Mouse (Mus musculus) forebrain, embryonic 15.5 days (tissue): ENCODE measurements around the gene Notch3. TPM values are rescaled to one million over a fixed set of nuclear protein-coding genes. Genes with fewer than 3 reads are reported as not detected.

ENCODE experiments used
- ATAC-seq: fragments of 200-750 bp; cut with Nextera tagmentation; replicated peaks from 2 replicates; pipeline ENCODE4 v1.8.0; 2017; ENCODE audit warnings: mild to moderate bottlenecking, moderate TSS enrichment, moderate library complexity
- H3K27ac ChIP-seq: fragments of 300-500 bp; sonication (generic); replicated peaks from 2 replicates; pipeline ENCODE4 v1.5.1; 2015; ENCODE audit warnings: mild to moderate bottlenecking, inconsistent platforms
- H3K27me3 ChIP-seq: fragments of 300-500 bp; sonication (generic); 2 replicates; pipeline ENCODE4 v1.6.1; 2015; ENCODE audit warnings: inconsistent platforms
- H3K36me3 ChIP-seq: fragments of 300-500 bp; sonication (generic); 2 replicates; pipeline ENCODE4 v1.6.1; 2015; ENCODE audit warnings: mild to moderate bottlenecking, inconsistent platforms
- H3K4me1 ChIP-seq: fragments of 300-500 bp; sonication (generic); 2 replicates; pipeline ENCODE4 v1.6.1; 2015; ENCODE audit warnings: inconsistent platforms
- H3K4me2 ChIP-seq: fragments of 300-500 bp; sonication (generic); replicated peaks from 2 replicates; pipeline ENCODE4 v1.6.1; 2015; ENCODE audit warnings: mild to moderate bottlenecking, inconsistent platforms
- H3K4me3 ChIP-seq: fragments of 300-500 bp; sonication (generic); 2 replicates; pipeline ENCODE4 v1.5.1; 2015; ENCODE audit warnings: mild to moderate bottlenecking, inconsistent platforms
- H3K9ac ChIP-seq: fragments of 300-500 bp; sonication (generic); replicated peaks from 2 replicates; pipeline ENCODE4 v1.6.1; 2015; ENCODE audit warnings: mild to moderate bottlenecking, inconsistent platforms
- H3K9me3 ChIP-seq: fragments of 300-500 bp; sonication (generic); 2 replicates; pipeline ENCODE4 v1.6.1; 2016; ENCODE audit warnings: inconsistent platforms
- WGBS: fragments of 180-500 bp; shearing (Covaris S2); methylation state at CpG from one replicate; pipeline ENCODE4 v1.1.7; 2015; ENCODE audit warnings: mixed read lengths; 5-methylcytosine and 5-hydroxymethylcytosine counted together
- polyA plus RNA-seq: library from polyadenylated mRNA; unstranded; fragments of >200 nt; fragmentation: Nextera tagmentation; extraction: Ambion mirVana; gene quantifications from 2 replicates; pipeline ENCODE4 v1.2.1, GENCODE M21; 2015

Gene Notch3
- polyA plus RNA-seq, 1 experiment from 2014 or later, result 5.8 TPM

- no peaks in the 10 kb centered on the region for H3K9me3 ChIP-seq
- H3K27me3 ChIP-seq, result no peaks in the 10 kb centered on the region
- ATAC-seq, result peak; percentile 43; the same call in 1 of the 2 replicates
- no peak overlapping the region for H3K9ac ChIP-seq
- WGBS, result 0% methylated on average over 2 of the region's 2 CpGs
- H3K27ac ChIP-seq, result no peak overlapping the region
- no peak overlapping the region for H3K4me2 ChIP-seq
- no peaks in the 10 kb centered on the region for H3K36me3 ChIP-seq
- H3K4me1 ChIP-seq, result no peaks in the 10 kb centered on the region
- H3K4me3 ChIP-seq, result no peak overlapping the region
Observed at GRCm38 (mm10) chr17:32073359-32073758, 93.3 kb downstream of the Notch3 start.

Other genes with a start within 250 kb of the Notch3 start
- gene Rrp1b, start 130.8 kb downstream of the Notch3 start, polyA plus RNA-seq, result 44.7 and 48.0 TPM in 2 replicates
- 0.28 and 0.84 TPM in 2 replicates for gene Hsf2bp, start 130.5 kb downstream of the Notch3 start, polyA plus RNA-seq
- 0.17 and 0.20 TPM in 2 replicates for gene Ephx3, start 22.7 kb upstream of the Notch3 start, polyA plus RNA-seq
- 80.2 and 80.8 TPM in 2 replicates for gene Brd4, start 117.9 kb upstream of the Notch3 start, polyA plus RNA-seq
- gene Akap8, start 154.4 kb upstream of the Notch3 start, polyA plus RNA-seq, result 107 and 111 TPM in 2 replicates
- gene Akap8l, start 183.8 kb upstream of the Notch3 start, polyA plus RNA-seq, result 138 and 140 TPM in 2 replicates
- 38.8 and 40.3 TPM in 2 replicates for gene Wiz, start 222.6 kb upstream of the Notch3 start, polyA plus RNA-seq
- gene Rasal3, start 236.7 kb upstream of the Notch3 start, polyA plus RNA-seq, result 0.56 and 0.64 TPM in 2 replicates